Mouse (Mus musculus) mouse embryonic stem cell (cell line): ENCODE measurements around the gene Paox.

Source experiments
- in situ Hi-C, 2 experiments: fragments of 300-500 bp; cut with MboI; formaldehyde crosslinking; loops; 1 replicate in 1 of 2; 3 replicates in 1 of 2; pipeline ENCODE4 v1.14.3; 2019 to 2020; ENCODE audit warnings: low sequenced_read_pairs in 2 of 2, low pct_unique_long_range_greater_than_20kb in 1 of 2, mixed read lengths in 1 of 2; ENCODE audit not compliant: unreplicated experiment in 1 of 2

The Paox gene

DNA sequence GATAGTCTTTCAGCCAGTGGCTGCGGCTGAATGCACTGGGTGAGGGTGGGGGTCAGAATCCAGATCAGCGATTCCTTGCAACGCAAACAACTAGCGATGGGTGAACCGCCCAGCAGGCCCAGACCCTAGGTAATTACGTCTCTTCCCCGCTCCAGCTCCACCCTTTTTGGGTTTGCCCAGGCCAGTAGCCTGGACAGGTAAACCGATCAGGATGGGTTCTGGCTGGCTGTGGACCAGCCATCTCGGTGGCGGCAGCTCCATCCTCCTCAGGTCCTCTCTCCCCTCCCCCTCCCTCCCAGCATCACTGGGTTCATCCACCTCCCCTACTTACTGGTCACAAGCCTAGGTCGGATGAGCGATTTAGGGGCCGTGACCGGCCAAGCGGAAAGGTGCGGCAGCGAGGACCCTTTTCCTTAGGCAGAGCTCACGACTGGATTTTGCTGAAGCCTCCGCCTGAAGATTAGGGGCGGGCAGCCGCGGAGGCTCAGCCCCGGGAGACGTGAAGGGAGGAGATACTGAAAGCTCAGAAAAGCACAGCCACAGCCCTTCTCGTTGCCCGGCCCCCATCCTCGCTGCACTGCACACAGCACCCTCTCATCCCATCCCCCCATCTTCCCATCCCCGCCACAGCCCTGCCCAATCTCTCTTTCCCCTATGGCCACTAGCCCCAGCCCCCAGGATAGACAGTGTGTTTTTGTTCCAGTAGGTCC lies 38.8 kb downstream of the Paox start, which contains the start of gene Sprn:
TSS of gene Sprn (minus strand) at position 660 of the 710 bp plus-strand sequence.
- in situ Hi-C loops: no loop called here

DNA sequence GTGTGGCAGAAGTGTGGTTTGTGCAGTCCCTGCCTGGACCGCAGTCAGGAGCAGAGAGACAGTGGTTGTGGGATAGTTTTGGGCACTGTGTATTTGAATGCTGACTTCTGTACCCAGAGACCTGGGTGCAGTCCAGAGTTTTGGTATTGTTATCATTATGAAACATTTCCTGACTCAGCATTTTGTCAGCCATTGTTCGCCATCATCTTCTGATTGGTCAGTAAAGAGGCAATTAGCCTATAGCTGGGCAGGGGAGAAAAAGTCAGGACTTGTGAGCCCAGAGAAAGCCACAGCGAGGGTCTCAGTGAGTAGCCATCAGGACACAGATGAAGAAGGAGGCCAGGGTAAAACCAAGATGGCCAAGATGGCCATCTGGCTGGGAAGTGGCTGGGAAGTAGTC lies 44.8 kb downstream of the Paox start:
- in situ Hi-C loops: no loop called here

DNA sequence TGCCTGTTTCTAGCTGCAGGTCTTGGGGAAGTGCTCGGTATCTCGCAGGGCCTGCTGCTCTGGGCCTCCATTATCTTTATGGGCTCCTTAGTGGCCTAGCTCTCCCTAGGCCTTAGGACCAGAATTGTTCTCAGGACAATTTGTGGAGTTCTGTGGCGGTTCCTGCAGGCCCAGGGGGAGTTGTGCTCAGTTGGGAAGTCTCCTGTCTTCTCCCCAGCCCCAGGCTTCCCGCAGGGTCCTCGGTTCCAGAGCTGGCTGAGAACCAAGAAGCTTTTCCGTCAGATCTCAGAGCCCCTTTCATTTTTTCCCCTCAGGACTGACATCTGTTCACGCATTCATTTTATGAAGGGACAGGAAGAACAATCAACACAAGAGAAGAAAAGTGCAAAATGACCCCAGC lies 49.1 kb downstream of the Paox start, which contains the start of gene Olfr522:
TSS of gene Olfr522 (minus strand) at position 101 of the 400 bp plus-strand sequence.
- in situ Hi-C loops: no loop called here

DNA sequence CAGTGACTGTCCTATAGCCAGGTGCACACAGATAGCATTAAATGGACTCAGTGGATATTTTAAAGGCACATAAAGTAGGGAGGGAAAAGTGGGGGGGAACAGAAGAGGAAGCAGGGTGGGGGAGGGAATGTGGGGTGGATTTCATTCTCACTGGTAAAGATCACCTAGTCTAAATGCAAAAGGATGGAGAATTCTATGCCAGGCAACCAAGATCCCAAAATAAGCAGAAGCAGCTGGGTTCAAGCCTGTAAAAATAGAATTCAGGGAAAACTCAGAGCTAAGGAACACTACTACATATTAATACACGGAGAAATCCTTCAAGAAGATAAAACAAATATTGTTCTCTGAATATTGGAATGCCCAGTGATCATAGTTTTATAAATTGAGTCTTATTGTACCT lies 52.4 kb downstream of the Paox start:
- in situ Hi-C loops: no loop called here

DNA sequence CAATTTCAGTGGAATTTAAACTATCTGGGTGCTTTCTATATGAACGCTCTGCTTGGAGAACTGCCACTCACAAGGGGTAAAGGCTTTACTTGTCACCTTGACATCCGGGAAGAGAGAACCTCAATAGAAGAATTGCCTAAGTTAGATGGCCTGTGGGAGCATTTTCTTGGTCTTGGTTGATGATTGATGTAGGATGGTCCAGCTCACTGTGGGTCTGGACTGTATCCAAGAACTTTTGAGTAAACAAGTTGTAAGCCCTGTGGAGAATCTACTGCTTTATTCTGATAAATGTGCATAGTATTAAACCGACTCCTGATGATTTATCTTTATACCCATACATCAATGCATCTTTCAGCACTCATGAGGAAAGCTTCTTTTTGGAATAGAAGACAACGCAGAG lies 53.8 kb downstream of the Paox start:
- in situ Hi-C loops: no loop called here

DNA sequence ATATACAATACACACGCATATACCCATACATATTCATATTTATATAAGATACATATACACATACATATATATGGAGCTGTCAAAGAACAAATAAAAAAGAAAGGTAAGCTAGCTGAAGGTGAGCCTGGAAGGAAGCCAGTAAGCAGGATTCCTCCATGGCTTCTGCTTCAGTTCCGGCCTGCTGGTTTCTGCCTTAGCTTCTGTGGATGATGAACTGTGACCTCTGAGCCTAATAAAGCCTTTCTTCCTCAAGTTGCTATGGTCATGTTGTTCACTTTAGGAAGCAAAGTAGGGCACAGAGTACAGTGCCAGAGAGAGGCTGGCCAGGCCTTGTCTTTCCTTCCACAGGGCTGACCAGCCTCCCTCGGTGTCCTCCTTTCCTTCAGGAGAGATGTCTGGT lies 55.3 kb downstream of the Paox start:
- in situ Hi-C loops: no loop called here

DNA sequence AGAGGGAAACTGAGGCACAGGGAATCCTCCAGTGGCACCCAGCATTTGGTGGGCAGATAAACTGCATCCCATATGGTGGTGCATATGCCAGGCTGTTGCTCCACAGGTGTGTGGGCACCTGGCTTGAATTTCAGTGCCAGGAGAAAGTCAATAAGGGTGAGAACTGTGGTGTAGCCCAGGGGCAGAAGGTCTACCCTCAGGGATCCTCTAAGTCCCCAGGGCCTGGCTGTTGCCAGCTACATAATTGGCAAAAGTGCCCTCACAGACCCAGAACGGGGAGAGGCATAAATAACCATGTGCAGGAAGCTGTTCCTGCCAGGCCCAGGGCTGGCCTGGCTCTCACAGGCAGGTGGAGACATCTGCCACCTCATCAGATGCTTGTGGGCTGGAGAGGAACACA lies 57.3 kb downstream of the Paox start, which contains the start of gene Olfr523:
TSS of gene Olfr523 (plus strand) at position 282 of the 400 bp plus-strand sequence.
- in situ Hi-C loops: no loop called here

DNA sequence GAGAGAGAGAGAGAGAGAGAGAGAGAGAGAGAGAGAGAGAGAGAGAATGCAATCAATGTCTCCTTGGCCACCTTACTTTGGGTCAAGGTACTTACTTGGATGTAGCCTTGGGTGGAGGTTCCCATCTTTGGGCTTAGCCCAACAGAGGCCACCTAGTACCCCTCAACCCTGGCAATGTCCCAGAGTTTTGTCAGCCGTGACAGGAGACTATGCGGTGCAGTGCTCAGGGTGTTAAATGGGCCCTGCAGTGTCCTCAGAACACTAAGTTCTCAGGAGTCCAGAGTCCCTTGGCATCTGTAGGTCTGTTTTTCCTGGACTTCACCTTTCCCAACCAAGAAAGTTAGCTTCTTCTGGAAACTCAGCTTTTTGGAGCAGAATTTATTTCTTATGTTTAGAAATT lies 63.6 kb downstream of the Paox start:
- in situ Hi-C loops: no loop called here

DNA sequence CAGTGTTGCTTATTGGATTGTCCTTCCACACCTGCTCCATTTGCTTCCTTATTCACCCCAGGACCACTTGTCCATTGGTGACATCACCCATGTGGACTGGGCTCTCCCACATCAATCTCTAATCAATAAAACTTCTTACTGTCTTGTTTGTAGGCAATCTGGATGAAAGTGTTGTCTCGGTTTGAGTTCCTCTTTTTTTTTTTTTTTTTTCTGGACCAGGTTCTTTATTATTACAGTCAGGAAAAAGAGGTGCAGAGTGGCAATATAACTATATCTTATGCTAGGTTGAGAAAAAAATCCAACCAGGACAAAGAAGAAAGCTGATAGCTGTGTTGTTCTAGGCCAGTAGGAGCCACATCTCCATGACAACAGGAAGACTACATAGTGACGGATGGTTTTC lies 65.1 kb downstream of the Paox start:
- in situ Hi-C loops: no loop called here

DNA sequence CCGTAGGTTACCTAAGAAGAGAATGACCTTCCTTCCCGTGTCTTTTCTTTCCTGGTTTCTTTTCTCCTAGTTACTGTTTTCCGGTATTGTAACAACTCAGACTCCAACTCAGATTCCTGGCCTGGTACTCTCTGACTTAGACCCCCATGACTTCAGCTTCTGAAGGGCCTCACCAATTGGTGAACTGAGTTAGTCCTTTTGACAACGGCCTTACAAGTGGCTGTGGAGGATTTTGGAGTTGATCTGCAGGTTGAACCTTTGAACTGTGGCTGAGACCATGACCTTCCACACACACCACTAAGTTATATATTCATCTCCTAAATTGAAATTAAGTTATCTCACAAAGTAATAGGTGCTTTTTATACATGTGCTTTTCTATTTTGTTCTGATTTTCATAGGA lies 68.6 kb downstream of the Paox start:
- in situ Hi-C loops: no loop called here
